Mouse (Mus musculus): Measurements from ENCODE around the gene Esd. TPM values are rescaled to one million over a fixed set of nuclear protein-coding genes. Genes with fewer than 3 reads are reported as not detected.

The Esd gene
- 196 and 198 TPM in 2 replicates for polyA plus RNA-seq (2015; fragmentation: Nextera tagmentation; extraction: Ambion mirVana)

GRCm38 (mm10) chr14:74732079-74732783 is at the start of gene Esd:
TSS of gene Esd (plus strand) at chr14:74732297.
- Histone ChIP-seq H3K9ac (ENCODE audit: low read depth, low read length) (peak within 1 kb of the TSS; percentile 85), H3K4me2 (ENCODE audit: low read length) (peak within 1 kb of the TSS; percentile 87), H3K4me3 (ENCODE audit: low read depth, low read length) (peak within 1 kb of the TSS; percentile 84), H3K36me3 (ENCODE audit: control insufficient read depth, insufficient read depth, low read length) (peaks cover 5% of the 10 kb centered on the region; the same call in 1 of the 2 replicates), H3K27me3 (ENCODE audit: control insufficient read depth, insufficient read depth, low read depth, low read length) (no peaks in the 10 kb centered on the region), H3K27ac (ENCODE audit: low read length) (peak within 1 kb of the TSS; percentile 64), H3K9me3 (replicated peaks; ENCODE audit: control insufficient read depth, low read length, poor library complexity, severe bottlenecking) (no peaks in the 10 kb centered on the region), H3K4me1 (ENCODE audit: control insufficient read depth, insufficient read depth, low read length) (peaks cover 8% of the 10 kb centered on the region)
- peak; percentile 98 for ATAC-seq
- WGBS, result under 1% methylated on average over 50 of the region's 53 CpGs

GRCm38 (mm10) chr14:74684298-74684978 is 47.7 kb upstream of the Esd start:
- Histone ChIP-seq H3K27ac (ENCODE audit: low read length) (no peak overlapping the region), H3K9ac (ENCODE audit: low read depth, low read length) (no peak overlapping the region), H3K4me1 (ENCODE audit: control insufficient read depth, insufficient read depth, low read length) (no peaks in the 10 kb centered on the region), H3K4me2 (ENCODE audit: low read length) (no peak overlapping the region), H3K27me3 (ENCODE audit: control insufficient read depth, insufficient read depth, low read depth, low read length) (no peaks in the 10 kb centered on the region), H3K4me3 (ENCODE audit: low read depth, low read length) (no peak overlapping the region), H3K36me3 (ENCODE audit: control insufficient read depth, insufficient read depth, low read length) (no peaks in the 10 kb centered on the region), H3K9me3 (replicated peaks; ENCODE audit: control insufficient read depth, low read length, poor library complexity, severe bottlenecking) (no peaks in the 10 kb centered on the region)
- no peak for ATAC-seq
- WGBS, result 76% methylated on average over 5 of the region's 5 CpGs

- H3K4me2 ChIP-seq (ENCODE audit: low read length), result no peak overlapping the region
- H3K9ac ChIP-seq (ENCODE audit: low read depth, low read length), result no peak overlapping the region
- no peak for ATAC-seq
- H3K36me3 ChIP-seq (ENCODE audit: control insufficient read depth, insufficient read depth, low read length), result no peaks in the 10 kb centered on the region
- H3K4me3 ChIP-seq (ENCODE audit: low read depth, low read length), result no peak overlapping the region
- WGBS, result 89% methylated on average over 2 of the region's 2 CpGs
- no peaks in the 10 kb centered on the region for H3K4me1 ChIP-seq (ENCODE audit: control insufficient read depth, insufficient read depth, low read length)
- no peaks in the 10 kb centered on the region for H3K9me3 ChIP-seq (replicated peaks; ENCODE audit: control insufficient read depth, low read length, poor library complexity, severe bottlenecking)
- H3K27ac ChIP-seq (ENCODE audit: low read length), result no peak overlapping the region
- H3K27me3 ChIP-seq (ENCODE audit: control insufficient read depth, insufficient read depth, low read depth, low read length), result no peaks in the 10 kb centered on the region
Observed at GRCm38 (mm10) chr14:74691963-74692362, 40.1 kb upstream of the Esd start.

GRCm38 (mm10) chr14:74696766-74697165 is 35.3 kb upstream of the Esd start:
- WGBS, result 45% methylated on average over 4 of the region's 4 CpGs
- peak; percentile 32; the same call in 1 of the 2 replicates for ATAC-seq
- Histone ChIP-seq H3K36me3 (ENCODE audit: control insufficient read depth, insufficient read depth, low read length) (no peaks in the 10 kb centered on the region), H3K4me3 (ENCODE audit: low read depth, low read length) (no peak overlapping the region), H3K9ac (ENCODE audit: low read depth, low read length) (no peak overlapping the region), H3K27me3 (ENCODE audit: control insufficient read depth, insufficient read depth, low read depth, low read length) (no peaks in the 10 kb centered on the region), H3K27ac (ENCODE audit: low read length) (no peak overlapping the region), H3K4me2 (ENCODE audit: low read length) (no peak overlapping the region), H3K9me3 (replicated peaks; ENCODE audit: control insufficient read depth, low read length, poor library complexity, severe bottlenecking) (no peaks in the 10 kb centered on the region), H3K4me1 (ENCODE audit: control insufficient read depth, insufficient read depth, low read length) (no peaks in the 10 kb centered on the region)

GRCm38 (mm10) chr14:74697432-74697831 is 34.7 kb upstream of the Esd start:
- H3K4me3 ChIP-seq (ENCODE audit: low read depth, low read length), result no peak overlapping the region
- no peaks in the 10 kb centered on the region for H3K9me3 ChIP-seq (replicated peaks; ENCODE audit: control insufficient read depth, low read length, poor library complexity, severe bottlenecking)
- H3K4me1 ChIP-seq (ENCODE audit: control insufficient read depth, insufficient read depth, low read length), result no peaks in the 10 kb centered on the region
- H3K27me3 ChIP-seq (ENCODE audit: control insufficient read depth, insufficient read depth, low read depth, low read length), result no peaks in the 10 kb centered on the region
- ATAC-seq, result peak; percentile 58; the same call in 1 of the 2 replicates
- H3K4me2 ChIP-seq (ENCODE audit: low read length), result no peak overlapping the region
- no peak overlapping the region for H3K9ac ChIP-seq (ENCODE audit: low read depth, low read length)
- H3K36me3 ChIP-seq (ENCODE audit: control insufficient read depth, insufficient read depth, low read length), result no peaks in the 10 kb centered on the region
- H3K27ac ChIP-seq (ENCODE audit: low read length), result no peak overlapping the region

- Histone ChIP-seq H3K4me1 (ENCODE audit: control insufficient read depth, insufficient read depth, low read length) (no peaks in the 10 kb centered on the region), H3K9me3 (replicated peaks; ENCODE audit: control insufficient read depth, low read length, poor library complexity, severe bottlenecking) (no peaks in the 10 kb centered on the region), H3K36me3 (ENCODE audit: control insufficient read depth, insufficient read depth, low read length) (no peaks in the 10 kb centered on the region), H3K27ac (ENCODE audit: low read length) (no peak overlapping the region), H3K4me3 (ENCODE audit: low read depth, low read length) (no peak overlapping the region), H3K4me2 (ENCODE audit: low read length) (no peak overlapping the region), H3K27me3 (ENCODE audit: control insufficient read depth, insufficient read depth, low read depth, low read length) (no peaks in the 10 kb centered on the region), H3K9ac (ENCODE audit: low read depth, low read length) (no peak overlapping the region)
- no peak for ATAC-seq
- 92% methylated on average over 3 of the region's 3 CpGs for WGBS
Observed at GRCm38 (mm10) chr14:74699241-74699640, 32.9 kb upstream of the Esd start.

- Histone ChIP-seq H3K4me2 (ENCODE audit: low read length) (no peak overlapping the region), H3K4me3 (ENCODE audit: low read depth, low read length) (no peak overlapping the region), H3K4me1 (ENCODE audit: control insufficient read depth, insufficient read depth, low read length) (no peaks in the 10 kb centered on the region), H3K9me3 (replicated peaks; ENCODE audit: control insufficient read depth, low read length, poor library complexity, severe bottlenecking) (no peaks in the 10 kb centered on the region), H3K27me3 (ENCODE audit: control insufficient read depth, insufficient read depth, low read depth, low read length) (no peaks in the 10 kb centered on the region), H3K27ac (ENCODE audit: low read length) (no peak overlapping the region), H3K9ac (ENCODE audit: low read depth, low read length) (no peak overlapping the region), H3K36me3 (ENCODE audit: control insufficient read depth, insufficient read depth, low read length) (no peaks in the 10 kb centered on the region)
- no peak for ATAC-seq
- 53% methylated on average over 6 of the region's 6 CpGs for WGBS
Observed at GRCm38 (mm10) chr14:74703930-74704329, 28.2 kb upstream of the Esd start.

GRCm38 (mm10) chr14:74709054-74709453 is 23.0 kb upstream of the Esd start:
- Histone ChIP-seq H3K27ac (ENCODE audit: low read length) (no peak overlapping the region), H3K36me3 (ENCODE audit: control insufficient read depth, insufficient read depth, low read length) (no peaks in the 10 kb centered on the region), H3K27me3 (ENCODE audit: control insufficient read depth, insufficient read depth, low read depth, low read length) (no peaks in the 10 kb centered on the region), H3K4me1 (ENCODE audit: control insufficient read depth, insufficient read depth, low read length) (no peaks in the 10 kb centered on the region), H3K9ac (ENCODE audit: low read depth, low read length) (no peak overlapping the region), H3K4me3 (ENCODE audit: low read depth, low read length) (no peak overlapping the region), H3K9me3 (replicated peaks; ENCODE audit: control insufficient read depth, low read length, poor library complexity, severe bottlenecking) (no peaks in the 10 kb centered on the region), H3K4me2 (ENCODE audit: low read length) (no peak overlapping the region)
- 28% methylated on average over 3 of the region's 3 CpGs for WGBS
- no peak for ATAC-seq

GRCm38 (mm10) chr14:74723541-74723940 is 8.6 kb upstream of the Esd start:
- Histone ChIP-seq H3K9me3 (replicated peaks; ENCODE audit: control insufficient read depth, low read length, poor library complexity, severe bottlenecking) (no peaks in the 10 kb centered on the region), H3K4me2 (ENCODE audit: low read length) (no peak overlapping the region), H3K27ac (ENCODE audit: low read length) (no peak overlapping the region), H3K9ac (ENCODE audit: low read depth, low read length) (no peak overlapping the region), H3K27me3 (ENCODE audit: control insufficient read depth, insufficient read depth, low read depth, low read length) (no peaks in the 10 kb centered on the region), H3K4me1 (ENCODE audit: control insufficient read depth, insufficient read depth, low read length) (no peaks in the 10 kb centered on the region), H3K36me3 (ENCODE audit: control insufficient read depth, insufficient read depth, low read length) (no peaks in the 10 kb centered on the region), H3K4me3 (ENCODE audit: low read depth, low read length) (no peak overlapping the region)
- WGBS, result 72% methylated on average over 3 of the region's 3 CpGs
- no peak for ATAC-seq

Data from midbrain, embryonic 16.5 days (tissue).